Mouse (Mus musculus) liver, postnatal 0 days (tissue): ENCODE data around the gene Sf1. TPM values are rescaled to one million over a fixed set of nuclear protein-coding genes. Genes with fewer than 3 reads are reported as not detected.

Source experiments
- ATAC-seq: fragments of 200-750 bp; cut with Nextera tagmentation; 2 replicates; pipeline ENCODE4 v1.8.0; 2017; ENCODE audit warnings: mild to moderate bottlenecking, moderate library complexity
- DNase-seq: peaks from one replicate; pipeline ENCODE4 v3.0.0-alpha.2; 2016
- H3K27ac ChIP-seq: fragments of 300-500 bp; sonication (generic); 2 replicates; pipeline ENCODE4 v1.5.1; 2014; ENCODE audit warnings: antibody characterized with exemption, moderate library complexity, mild to moderate bottlenecking, low read depth
- H3K27me3 ChIP-seq: fragments of 300-500 bp; sonication (generic); 2 replicates; pipeline ENCODE4 v1.6.1; 2014; ENCODE audit warnings: low read length, control low read depth, mixed read lengths; ENCODE audit not compliant: insufficient read depth
- H3K36me3 ChIP-seq: fragments of 300-500 bp; sonication (generic); replicated peaks from 2 replicates; pipeline ENCODE4 v1.6.1; 2014; ENCODE audit warnings: mild to moderate bottlenecking, control low read depth, low read length, moderate library complexity, mixed read lengths; ENCODE audit not compliant: insufficient read depth
- H3K4me1 ChIP-seq: fragments of 300-500 bp; sonication (generic); 2 replicates; pipeline ENCODE4 v1.6.1; 2014; ENCODE audit warnings: antibody characterized with exemption, mild to moderate bottlenecking, control low read depth; ENCODE audit not compliant: insufficient read depth
- H3K4me2 ChIP-seq: fragments of 300-500 bp; sonication (generic); 2 replicates; pipeline ENCODE4 v1.6.1; 2014; ENCODE audit warnings: low read depth, mild to moderate bottlenecking, low read length, moderate library complexity, mixed read lengths
- H3K4me3 ChIP-seq: fragments of 300-500 bp; sonication (generic); 2 replicates; pipeline ENCODE4 v1.5.1; 2014; ENCODE audit warnings: low read depth, low read length
- H3K9ac ChIP-seq: fragments of 300-500 bp; sonication (generic); replicated peaks from 2 replicates; pipeline ENCODE4 v1.6.1; 2014; ENCODE audit warnings: mild to moderate bottlenecking, moderate library complexity
- H3K9me3 ChIP-seq: fragments of 300-500 bp; sonication (generic); 2 replicates; pipeline ENCODE4 v1.6.1; 2016; ENCODE audit warnings: mild to moderate bottlenecking, control low read depth, low read length, mixed read lengths
- CTCF ChIP-seq: sonication (generic); IDR thresholded peaks from 2 replicates; pipeline ENCODE4 v1.5.1; 2016; ENCODE audit warnings: antibody characterized with exemption, low read depth
- EP300 ChIP-seq: IDR thresholded peaks from 2 replicates; pipeline ENCODE4 v1.6.1; 2016; ENCODE audit warnings: antibody characterized with exemption, low read depth, mild to moderate bottlenecking
- WGBS: fragments of 180-500 bp; shearing (Covaris S2); extraction: QIAGEN DNeasy Blood & Tissue Kit; methylation state at CpG from one replicate; pipeline ENCODE4 v1.1.7; 2014; ENCODE audit not compliant: insufficient replicate concordance; 5-methylcytosine and 5-hydroxymethylcytosine counted together
- polyA plus RNA-seq: library from polyadenylated mRNA; unstranded; fragments of >200 nt; fragmentation: Nextera tagmentation; extraction: Ambion mirVana; gene quantifications from 2 replicates; pipeline ENCODE4 v1.2.1, GENCODE M21; 2015

Sf1 gene
- polyA plus RNA-seq, 1 experiment from 2014 or later: 35.7 TPM

- peak; percentile 67 for DNase-seq
- Histone ChIP-seq H3K9me3 (no peaks in the 10 kb centered on the region), H3K27me3 (no peaks in the 10 kb centered on the region), H3K4me2 (peak overlapping the region; percentile 69), H3K27ac (peak overlapping the region; percentile 46), H3K9ac (peak overlapping the region; percentile 48; the same call in 1 of the 2 replicates), H3K36me3 (no peaks in the 10 kb centered on the region), H3K4me3 (peak overlapping the region; percentile 33), H3K4me1 (peaks cover 19% of the 10 kb centered on the region)
- TF ChIP-seq CTCF: no peak
- TF ChIP-seq EP300: no peak
- WGBS: 8% methylated on average over 16 of the region's 16 CpGs
- peak; percentile 76 for ATAC-seq
These were observed 26.3 kb downstream of the Sf1 start for GRCm38 (mm10) chr19:6389803-6390202.

DNA sequence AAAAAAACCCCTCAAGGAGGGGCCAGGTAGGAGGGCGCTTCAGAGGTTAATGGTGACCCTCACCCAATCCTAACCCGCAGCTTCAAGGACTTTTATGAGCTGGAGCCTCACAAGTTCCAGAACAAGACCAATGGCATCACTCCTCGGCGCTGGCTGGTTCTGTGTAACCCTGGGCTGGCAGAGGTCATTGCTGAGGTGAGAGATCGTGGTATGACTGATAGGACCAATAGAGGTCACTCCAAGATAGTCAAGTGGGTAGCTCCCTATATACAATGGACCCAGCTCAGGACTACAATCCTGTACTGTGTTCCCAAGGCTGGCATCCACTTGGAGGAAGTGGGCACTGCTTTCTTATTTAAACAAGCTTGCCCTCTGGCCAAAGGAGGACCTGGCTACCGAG lies 26.8 kb downstream of the Sf1 start:
- H3K4me1 ChIP-seq: peaks cover 16% of the 10 kb centered on the region
- H3K27me3 ChIP-seq: no peaks in the 10 kb centered on the region
- no peak overlapping the region; the same call in 1 of the 2 replicates for H3K4me3 ChIP-seq
- H3K9me3 ChIP-seq: no peaks in the 10 kb centered on the region
- peak overlapping the region; percentile 46 for H3K27ac ChIP-seq
- H3K9ac ChIP-seq: no peak overlapping the region
- no peak for TF ChIP-seq CTCF
- no peak for TF ChIP-seq EP300
- ATAC-seq: peak; percentile 63
- H3K4me2 ChIP-seq: peak overlapping the region; percentile 69
- WGBS: 43% methylated on average over 6 of the region's 6 CpGs
- H3K36me3 ChIP-seq: no peaks in the 10 kb centered on the region
- no peak for DNase-seq

- DNase-seq: no peak
- 66% methylated on average over 14 of the region's 14 CpGs for WGBS
- no peaks in the 10 kb centered on the region for H3K9me3 ChIP-seq
These were observed 29.4 kb downstream of the Sf1 start for GRCm38 (mm10) chr19:6392743-6393393.

DNA sequence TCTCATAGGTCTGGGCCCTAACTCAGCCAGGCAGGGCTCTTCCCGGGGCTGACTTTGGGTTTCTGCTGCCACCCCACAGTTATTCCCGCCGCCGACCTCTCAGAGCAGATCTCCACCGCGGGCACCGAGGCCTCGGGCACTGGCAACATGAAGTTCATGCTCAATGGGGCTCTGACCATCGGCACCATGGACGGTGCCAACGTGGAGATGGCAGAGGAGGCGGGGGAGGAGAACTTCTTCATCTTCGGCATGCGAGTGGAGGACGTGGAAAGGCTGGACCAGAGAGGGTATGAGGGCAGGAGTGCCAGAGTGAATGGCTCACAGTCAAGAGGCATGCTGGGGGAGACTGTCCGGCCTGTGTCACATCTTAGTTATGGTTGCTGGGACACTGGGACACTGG lies 30.1 kb downstream of the Sf1 start:
- 0 out of 2 replicates have a peak, but pooled peaks cover 3% of the 10 kb centered on the region for H3K27me3 ChIP-seq
- 83% methylated on average over 16 of the region's 16 CpGs for WGBS
- H3K27ac ChIP-seq: no peak overlapping the region
- H3K4me3 ChIP-seq: no peak overlapping the region
- DNase-seq (no peak), ATAC-seq (no peak)
- H3K4me1 ChIP-seq: peaks cover 22% of the 10 kb centered on the region
- no peaks in the 10 kb centered on the region for H3K9me3 ChIP-seq
- no peak overlapping the region for H3K4me2 ChIP-seq
- no peak overlapping the region for H3K9ac ChIP-seq
- no peaks in the 10 kb centered on the region for H3K36me3 ChIP-seq
- no peak for TF ChIP-seq EP300
- TF ChIP-seq CTCF: no peak

More at GRCm38 (mm10) chr19:6392743-6393393, 29.4 kb downstream of the Sf1 start:
- Histone ChIP-seq H3K27ac (no peak overlapping the region), H3K4me3 (no peak overlapping the region), H3K36me3 (no peaks in the 10 kb centered on the region), H3K4me2 (no peak overlapping the region), H3K9ac (no peak overlapping the region), H3K27me3 (no peaks in the 10 kb centered on the region), H3K4me1 (peaks cover 16% of the 10 kb centered on the region)
- no peak for ATAC-seq
- TF ChIP-seq CTCF (peak; percentile 55), EP300 (no peak)

DNA sequence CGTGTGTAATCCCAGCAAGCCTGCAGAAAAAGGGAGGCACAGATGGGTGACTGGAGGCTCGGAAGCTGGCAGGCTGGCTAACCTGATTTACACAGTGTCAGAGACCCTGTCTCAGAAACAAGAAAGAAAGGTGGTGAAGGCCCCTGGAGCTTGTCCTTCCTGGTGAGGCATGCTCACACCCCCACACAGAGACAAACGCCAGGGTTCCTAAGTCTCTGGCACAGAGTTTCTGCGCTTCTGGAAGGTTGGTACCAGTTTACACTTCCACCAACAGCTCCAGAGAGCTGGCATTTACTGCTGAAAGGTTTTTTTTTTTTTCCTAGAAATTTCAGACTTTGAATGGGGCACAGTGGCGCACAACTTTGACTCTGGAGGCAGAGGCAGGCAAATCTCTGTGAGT lies 32.7 kb downstream of the Sf1 start:
- Histone ChIP-seq H3K9me3 (no peaks in the 10 kb centered on the region), H3K36me3 (no peaks in the 10 kb centered on the region), H3K27ac (no peak overlapping the region), H3K9ac (no peak overlapping the region), H3K4me3 (no peak overlapping the region), H3K4me1 (peaks cover 18% of the 10 kb centered on the region), H3K4me2 (no peak overlapping the region), H3K27me3 (peaks cover 22% of the 10 kb centered on the region)
- DNase-seq (no peak), ATAC-seq (no peak)
- TF ChIP-seq EP300 (no peak), CTCF (no peak)
- 87% methylated on average over 5 of the region's 5 CpGs for WGBS

DNA sequence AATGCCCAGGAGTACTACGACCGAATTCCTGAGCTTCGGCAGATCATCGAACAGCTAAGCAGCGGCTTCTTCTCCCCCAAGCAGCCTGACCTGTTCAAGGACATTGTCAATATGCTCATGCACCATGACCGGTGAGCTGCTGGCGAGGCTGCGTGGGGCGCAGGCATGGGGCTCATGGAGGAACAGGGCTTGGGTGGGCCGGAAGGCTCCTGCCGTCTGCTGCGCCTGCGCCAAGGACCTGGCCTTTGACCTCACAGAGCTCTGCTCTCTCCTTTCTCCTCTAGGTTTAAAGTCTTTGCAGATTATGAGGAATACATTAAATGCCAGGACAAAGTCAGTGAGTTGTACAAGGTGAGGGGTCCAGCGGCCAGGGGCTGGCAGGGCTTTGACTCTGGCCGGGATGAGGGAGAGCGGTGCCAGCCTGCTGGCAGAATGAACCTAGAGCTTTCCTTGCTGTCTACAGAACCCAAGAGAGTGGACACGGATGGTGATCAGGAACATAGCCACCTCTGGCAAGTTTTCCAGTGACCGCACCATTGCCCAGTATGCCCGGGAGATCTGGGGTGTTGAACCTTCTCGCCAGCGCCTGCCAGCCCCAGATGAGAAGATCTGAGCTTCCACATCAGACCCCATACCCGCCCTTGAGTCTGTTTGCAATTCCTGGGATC lies 34.2 kb downstream of the Sf1 start:
- no peaks in the 10 kb centered on the region for H3K9me3 ChIP-seq
- DNase-seq (no peak), ATAC-seq (no peak)
- H3K9ac ChIP-seq: no peak overlapping the region
- peak overlapping the region; percentile 94; the same call in 1 of the 2 replicates for H3K4me2 ChIP-seq
- H3K36me3 ChIP-seq: no peaks in the 10 kb centered on the region; the same call in 1 of the 2 replicates
- H3K27me3 ChIP-seq: peaks cover 22% of the 10 kb centered on the region
- no peak for TF ChIP-seq CTCF
- TF ChIP-seq EP300: no peak
- peaks cover 30% of the 10 kb centered on the region for H3K4me1 ChIP-seq
- H3K27ac ChIP-seq: peak overlapping the region; percentile 93
- WGBS: 79% methylated on average over 22 of the region's 22 CpGs
- no peak overlapping the region for H3K4me3 ChIP-seq
